Mouse (Mus musculus) liver, postnatal 0 days (tissue): Measurements from ENCODE around the gene Vtn. TPM values are rescaled to one million over a fixed set of nuclear protein-coding genes. Genes with fewer than 3 reads are reported as not detected.
A peak's percentile ranks its signal among the peaks of the same experiment; 100 is the strongest.

Source experiments
- ATAC-seq: fragments of 200-750 bp; cut with Nextera tagmentation; 2 replicates; pipeline ENCODE4 v1.8.0; 2017; ENCODE audit warnings: mild to moderate bottlenecking, moderate library complexity
- DNase-seq: peaks from one replicate; pipeline ENCODE4 v3.0.0-alpha.2; 2016
- H3K27ac ChIP-seq: fragments of 300-500 bp; sonication (generic); 2 replicates; pipeline ENCODE4 v1.5.1; 2014; ENCODE audit warnings: antibody characterized with exemption, moderate library complexity, mild to moderate bottlenecking, low read depth
- H3K27me3 ChIP-seq: fragments of 300-500 bp; sonication (generic); 2 replicates; pipeline ENCODE4 v1.6.1; 2014; ENCODE audit warnings: low read length, control low read depth, mixed read lengths; ENCODE audit not compliant: insufficient read depth
- H3K36me3 ChIP-seq: fragments of 300-500 bp; sonication (generic); replicated peaks from 2 replicates; pipeline ENCODE4 v1.6.1; 2014; ENCODE audit warnings: mild to moderate bottlenecking, control low read depth, low read length, moderate library complexity, mixed read lengths; ENCODE audit not compliant: insufficient read depth
- H3K4me1 ChIP-seq: fragments of 300-500 bp; sonication (generic); 2 replicates; pipeline ENCODE4 v1.6.1; 2014; ENCODE audit warnings: antibody characterized with exemption, mild to moderate bottlenecking, control low read depth; ENCODE audit not compliant: insufficient read depth
- H3K4me2 ChIP-seq: fragments of 300-500 bp; sonication (generic); 2 replicates; pipeline ENCODE4 v1.6.1; 2014; ENCODE audit warnings: low read depth, mild to moderate bottlenecking, low read length, moderate library complexity, mixed read lengths
- H3K4me3 ChIP-seq: fragments of 300-500 bp; sonication (generic); 2 replicates; pipeline ENCODE4 v1.5.1; 2014; ENCODE audit warnings: low read depth, low read length
- H3K9ac ChIP-seq: fragments of 300-500 bp; sonication (generic); replicated peaks from 2 replicates; pipeline ENCODE4 v1.6.1; 2014; ENCODE audit warnings: mild to moderate bottlenecking, moderate library complexity
- H3K9me3 ChIP-seq: fragments of 300-500 bp; sonication (generic); 2 replicates; pipeline ENCODE4 v1.6.1; 2016; ENCODE audit warnings: mild to moderate bottlenecking, control low read depth, low read length, mixed read lengths
- CTCF ChIP-seq: sonication (generic); IDR thresholded peaks from 2 replicates; pipeline ENCODE4 v1.5.1; 2016; ENCODE audit warnings: antibody characterized with exemption, low read depth
- EP300 ChIP-seq: IDR thresholded peaks from 2 replicates; pipeline ENCODE4 v1.6.1; 2016; ENCODE audit warnings: antibody characterized with exemption, low read depth, mild to moderate bottlenecking
- WGBS: fragments of 180-500 bp; shearing (Covaris S2); extraction: QIAGEN DNeasy Blood & Tissue Kit; methylation state at CpG from one replicate; pipeline ENCODE4 v1.1.7; 2014; ENCODE audit not compliant: insufficient replicate concordance; 5-methylcytosine and 5-hydroxymethylcytosine counted together
- polyA plus RNA-seq: library from polyadenylated mRNA; unstranded; fragments of >200 nt; fragmentation: Nextera tagmentation; extraction: Ambion mirVana; gene quantifications from 2 replicates; pipeline ENCODE4 v1.2.1, GENCODE M21; 2015

Vtn gene
- polyA plus RNA-seq, 1 experiment from 2014 or later = 2,013 TPM

GRCm38 (mm10) chr11:78467932-78468331, 31.0 kb upstream of the Vtn start:
- Histone ChIP-seq H3K4me2 (no peak overlapping the region), H3K36me3 (no peaks in the 10 kb centered on the region), H3K27me3 (no peaks in the 10 kb centered on the region), H3K4me3 (no peak overlapping the region), H3K27ac (no peak overlapping the region), H3K4me1 (peaks cover 25% of the 10 kb centered on the region), H3K9ac (no peak overlapping the region), H3K9me3 (no peaks in the 10 kb centered on the region)
- ATAC-seq = no peak
- no peak for DNase-seq
- WGBS = 32% methylated on average over 3 of the region's 3 CpGs
- TF ChIP-seq EP300 (no peak), CTCF (no peak)

GRCm38 (mm10) chr11:78471326-78472103, 27.4 kb upstream of the Vtn start:
- no peak for DNase-seq
- 78% methylated on average over 10 of the region's 10 CpGs for WGBS
- H3K4me1 ChIP-seq = peaks cover 7% of the 10 kb centered on the region

GRCm38 (mm10) chr11:78475289-78475688, 23.6 kb upstream of the Vtn start:
- DNase-seq (no peak), ATAC-seq (no peak)
- Histone ChIP-seq H3K27ac (no peak overlapping the region), H3K36me3 (no peaks in the 10 kb centered on the region), H3K9ac (no peak overlapping the region), H3K9me3 (no peaks in the 10 kb centered on the region), H3K4me1 (no peaks in the 10 kb centered on the region), H3K27me3 (no peaks in the 10 kb centered on the region), H3K4me3 (no peak overlapping the region), H3K4me2 (no peak overlapping the region)
- WGBS = 37% methylated on average over 3 of the region's 3 CpGs
- TF ChIP-seq EP300 (no peak), CTCF (no peak)

More at GRCm38 (mm10) chr11:78471326-78472103, 27.4 kb upstream of the Vtn start:
- no peaks in the 10 kb centered on the region for H3K36me3 ChIP-seq
- H3K4me2 ChIP-seq = no peak overlapping the region
- ATAC-seq = no peak
- no peak overlapping the region for H3K9ac ChIP-seq
- no peak for TF ChIP-seq CTCF
- TF ChIP-seq EP300 = no peak
- no peak overlapping the region for H3K27ac ChIP-seq
- no peaks in the 10 kb centered on the region for H3K27me3 ChIP-seq
- H3K9me3 ChIP-seq = no peaks in the 10 kb centered on the region
- H3K4me3 ChIP-seq = no peak overlapping the region

- DNase-seq (no peak), ATAC-seq (no peak)
- no peaks in the 10 kb centered on the region for H3K4me1 ChIP-seq
- TF ChIP-seq EP300 (no peak), CTCF (no peak)
- H3K9me3 ChIP-seq = no peaks in the 10 kb centered on the region
- no peaks in the 10 kb centered on the region for H3K36me3 ChIP-seq
- H3K4me2 ChIP-seq = no peak overlapping the region
- no peak overlapping the region for H3K27ac ChIP-seq
- H3K27me3 ChIP-seq = peaks cover 20% of the 10 kb centered on the region
- WGBS = 38% methylated on average over 7 of the region's 7 CpGs
- H3K4me3 ChIP-seq = no peak overlapping the region
- H3K9ac ChIP-seq = no peak overlapping the region
Observed at GRCm38 (mm10) chr11:78483639-78484038, 15.3 kb upstream of the Vtn start.

- ATAC-seq (peak; percentile 17; the same call in 1 of the 2 replicates), DNase-seq (peak; percentile 81)
- H3K4me3 ChIP-seq = no peak overlapping the region
- H3K4me1 ChIP-seq = no peaks in the 10 kb centered on the region
- no peaks in the 10 kb centered on the region for H3K9me3 ChIP-seq
- no peak overlapping the region for H3K9ac ChIP-seq
- H3K36me3 ChIP-seq = no peaks in the 10 kb centered on the region
- under 1% methylated on average over 8 of the region's 8 CpGs for WGBS
- no peak overlapping the region for H3K27ac ChIP-seq
- peaks cover 52% of the 10 kb centered on the region for H3K27me3 ChIP-seq
- no peak for TF ChIP-seq EP300
- TF ChIP-seq CTCF = peak; percentile 90
- no peak overlapping the region for H3K4me2 ChIP-seq
Observed at GRCm38 (mm10) chr11:78488168-78488567, 10.7 kb upstream of the Vtn start.

- Histone ChIP-seq H3K4me1 (no peaks in the 10 kb centered on the region), H3K27ac (no peak overlapping the region), H3K4me2 (peak overlapping the region; percentile 48), H3K27me3 (peaks cover 60% of the 10 kb centered on the region), H3K4me3 (peak overlapping the region; percentile 24; the same call in 1 of the 2 replicates), H3K9ac (no peak overlapping the region), H3K9me3 (no peaks in the 10 kb centered on the region), H3K36me3 (no peaks in the 10 kb centered on the region)
- WGBS = 10% methylated on average over 41 of the region's 48 CpGs
- ATAC-seq (peak; percentile 33; the same call in 1 of the 2 replicates), DNase-seq (peak; percentile 36)
- no peak for TF ChIP-seq EP300
- TF ChIP-seq CTCF = peak; percentile 43
Observed at GRCm38 (mm10) chr11:78490781-78491241, 8.1 kb upstream of the Vtn start.
